Mouse (Mus musculus) erythroblast, embryonic 14.5 days (primary cell): ENCODE data around the gene Poldip3.

Source experiments
- GATA1 ChIP-seq: IDR thresholded peaks from 2 replicates; pipeline ENCODE4 v1.6.1; 2012; ENCODE audit warnings: low read length, inconsistent platforms, mixed read lengths
- TAL1 ChIP-seq: IDR thresholded peaks from 3 replicates; pipeline ENCODE4 v1.6.1; 2012; ENCODE audit warnings: low read length, inconsistent platforms, mixed read lengths

DNA sequence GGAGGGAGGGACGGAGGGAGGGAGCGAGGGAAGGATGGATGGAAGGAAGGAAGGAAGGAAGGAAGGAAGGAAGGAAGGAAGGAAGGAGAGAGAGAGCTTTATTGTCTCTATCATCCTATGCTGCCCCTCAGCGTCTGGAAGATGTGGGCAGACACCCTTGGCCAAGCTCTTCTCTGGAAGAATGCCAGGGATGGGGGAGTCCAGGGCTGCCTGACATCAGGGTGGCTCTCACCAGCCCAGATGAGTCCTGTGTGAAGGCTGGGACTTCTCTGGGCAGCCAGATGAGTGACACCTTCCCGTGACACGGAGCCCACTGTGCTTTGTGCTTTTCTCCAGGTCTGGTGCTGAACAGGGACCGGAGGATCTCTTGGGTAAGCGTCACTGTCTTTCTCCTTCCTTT lies 37.3 kb downstream of the Poldip3 start:
- TF ChIP-seq TAL1 (no peak), GATA1 (no peak)
